Mouse (Mus musculus): ENCODE results near the gene Shd. TPM values are rescaled to one million over a fixed set of nuclear protein-coding genes. Genes with fewer than 3 reads are reported as not detected.

The Shd gene
- total RNA-seq, 1 experiment from 2014 or later = 2.2 TPM

Other genes starting within 250 kb of the Shd start
- 0.33 TPM in 1 of 2 replicates, not detected in the other for gene Adgre4, start 220.5 kb upstream of the Shd start, total RNA-seq (2021)
- gene Zfp119a, start 91.5 kb upstream of the Shd start, total RNA-seq (2021) = 8.8 TPM in 2 replicates
- 5.7 and 5.9 TPM in 2 replicates for gene Zfp959, start 78.4 kb upstream of the Shd start, total RNA-seq (2021)
- gene Zfp119b, start 21.0 kb upstream of the Shd start, total RNA-seq (2021) = 3.3 and 4.6 TPM in 2 replicates
- gene Ebi3, start 17.8 kb upstream of the Shd start, total RNA-seq (2021) = 0.27 and 0.81 TPM in 2 replicates
- gene Yju2, start 11.4 kb upstream of the Shd start, total RNA-seq (2021) = 21.2 and 27.5 TPM in 2 replicates
- 1.5 and 2.2 TPM in 2 replicates for gene Fsd1, start 16.0 kb downstream of the Shd start, total RNA-seq (2021)
- 7.7 and 8.3 TPM in 2 replicates for gene Stap2, start 35.1 kb downstream of the Shd start, total RNA-seq (2021)
- gene Mpnd, start 35.2 kb downstream of the Shd start, total RNA-seq (2021) = 119 and 129 TPM in 2 replicates
- 51.5 and 57.1 TPM in 2 replicates for gene Sh3gl1, start 66.2 kb downstream of the Shd start, total RNA-seq (2021)
- gene Chaf1a, start 70.0 kb downstream of the Shd start, total RNA-seq (2021) = 8.2 and 9.8 TPM in 2 replicates
- gene Ubxn6, start 104.6 kb downstream of the Shd start, total RNA-seq (2021) = 81.2 and 96.8 TPM in 2 replicates
- 72.5 and 83.1 TPM in 2 replicates for gene Hdgfl2, start 109.2 kb downstream of the Shd start, total RNA-seq (2021)
- 71.4 and 76.3 TPM in 2 replicates for gene Plin4, start 139.3 kb downstream of the Shd start, total RNA-seq (2021)
- 55.3 and 57.4 TPM in 2 replicates for gene Plin5, start 147.1 kb downstream of the Shd start, total RNA-seq (2021)
- 15.1 TPM in 2 replicates for gene Lrg1, start 151.5 kb downstream of the Shd start, total RNA-seq (2021)
- gene Sema6b, start 169.9 kb downstream of the Shd start, total RNA-seq (2021) = 6.9 and 10.4 TPM in 2 replicates
- gene Tnfaip8l1, start 192.0 kb downstream of the Shd start, total RNA-seq (2021) = 6.2 and 7.7 TPM in 2 replicates
- gene Mydgf, start 213.5 kb downstream of the Shd start, total RNA-seq (2021) = 60.4 TPM in 2 replicates
- gene Dpp9, start 248.4 kb downstream of the Shd start, total RNA-seq (2021) = 40.4 and 41.3 TPM in 2 replicates